Mouse (Mus musculus) kidney, embryonic 16.5 days (tissue): ENCODE results near the gene Sgk1. TPM values are rescaled to one million over a fixed set of nuclear protein-coding genes. Genes with fewer than 3 reads are reported as not detected.

Experiments
- ATAC-seq: fragments of 200-750 bp; cut with Nextera tagmentation; 2 replicates; pipeline ENCODE4 v1.8.0; 2017; ENCODE audit warnings: moderate TSS enrichment; ENCODE audit not compliant: low FRiP score, low TSS enrichment
- H3K27ac ChIP-seq: fragments of 300-500 bp; sonication (generic); 2 replicates; pipeline ENCODE4 v1.5.1; 2014; ENCODE audit warnings: low read length
- H3K27me3 ChIP-seq: fragments of 300-500 bp; sonication (generic); 2 replicates; pipeline ENCODE4 v1.6.1; 2014; ENCODE audit warnings: low read length, control low read depth, mixed read lengths; ENCODE audit not compliant: insufficient read depth
- H3K36me3 ChIP-seq: fragments of 300-500 bp; sonication (generic); 2 replicates; pipeline ENCODE4 v1.6.1; 2014; ENCODE audit warnings: low read length, control low read depth, mixed read lengths; ENCODE audit not compliant: insufficient read depth
- H3K4me1 ChIP-seq: fragments of 300-500 bp; sonication (generic); 2 replicates; pipeline ENCODE4 v1.6.1; 2014; ENCODE audit warnings: low read length, control low read depth, mixed read lengths; ENCODE audit not compliant: insufficient read depth
- H3K4me2 ChIP-seq: fragments of 300-500 bp; sonication (generic); replicated peaks from 2 replicates; pipeline ENCODE4 v1.6.1; 2014; ENCODE audit warnings: low read depth, low read length
- H3K4me3 ChIP-seq: fragments of 300-500 bp; sonication (generic); 2 replicates; pipeline ENCODE4 v1.5.1; 2014; ENCODE audit warnings: mild to moderate bottlenecking, low read length
- H3K9ac ChIP-seq: fragments of 300-500 bp; sonication (generic); replicated peaks from 2 replicates; pipeline ENCODE4 v1.6.1; 2014; ENCODE audit warnings: low read length
- H3K9me3 ChIP-seq: fragments of 300-500 bp; sonication (generic); 2 replicates; pipeline ENCODE4 v1.6.1; 2016; ENCODE audit warnings: low read length, control low read depth
- WGBS: fragments of 180-500 bp; shearing (Covaris S2); extraction: QIAGEN DNeasy Blood & Tissue Kit; methylation state at CpG from one replicate; pipeline ENCODE4 v1.1.7; 2014; 5-methylcytosine and 5-hydroxymethylcytosine counted together
- polyA plus RNA-seq: library from polyadenylated mRNA; unstranded; fragments of >200 nt; fragmentation: Nextera tagmentation; extraction: Ambion mirVana; gene quantifications from 2 replicates; pipeline ENCODE4 v1.2.1, GENCODE M21; 2015

Sgk1 gene
- polyA plus RNA-seq, result 93.0 and 105 TPM in 2 replicates

- H3K9me3 ChIP-seq, result no peaks in the 10 kb centered on the region
- 0 out of 2 replicates have a peak, but pooled peaks have one; percentile 46 for ATAC-seq
- H3K4me1 ChIP-seq, result peaks cover 25% of the 10 kb centered on the region
- no peaks in the 10 kb centered on the region for H3K36me3 ChIP-seq
- peak within 1 kb of the TSS; percentile 69 for H3K4me2 ChIP-seq
- H3K27ac ChIP-seq, result no peak within 1 kb of the TSS
- H3K4me3 ChIP-seq, result peak within 1 kb of the TSS; percentile 47
- H3K27me3 ChIP-seq, result peaks cover 22% of the 10 kb centered on the region
- 3% methylated on average over 36 of the region's 36 CpGs for WGBS
- H3K9ac ChIP-seq, result peak within 1 kb of the TSS; percentile 50; the same call in 1 of the 2 replicates
These were observed at the start of gene Sgk1 for GRCm38 (mm10) chr10:21882184-21883081. Gene Sgk1, plus strand, starts transcription at chr10:21882184.

- no peak overlapping the region for H3K4me3 ChIP-seq
- no peaks in the 10 kb centered on the region for H3K9me3 ChIP-seq
- H3K4me1 ChIP-seq, result peaks cover 6% of the 10 kb centered on the region; the same call in 1 of the 2 replicates
- ATAC-seq, result no peak
- no peaks in the 10 kb centered on the region for H3K36me3 ChIP-seq
- no peak overlapping the region for H3K27ac ChIP-seq
- H3K27me3 ChIP-seq, result no peaks in the 10 kb centered on the region
- H3K4me2 ChIP-seq, result no peak overlapping the region
- H3K9ac ChIP-seq, result no peak overlapping the region
- WGBS, result 82% methylated on average over 2 of the region's 2 CpGs
These were observed 49.7 kb upstream of the Sgk1 start for GRCm38 (mm10) chr10:21832282-21832681.

GRCm38 (mm10) chr10:21833757-21834156, 48.2 kb upstream of the Sgk1 start:
- no peak for ATAC-seq
- no peak overlapping the region for H3K9ac ChIP-seq
- H3K36me3 ChIP-seq, result no peaks in the 10 kb centered on the region
- H3K4me2 ChIP-seq, result no peak overlapping the region
- H3K27me3 ChIP-seq, result no peaks in the 10 kb centered on the region
- peaks cover 4% of the 10 kb centered on the region; the same call in 1 of the 2 replicates for H3K4me1 ChIP-seq
- 91% methylated on average over 3 of the region's 3 CpGs for WGBS
- no peaks in the 10 kb centered on the region for H3K9me3 ChIP-seq
- H3K4me3 ChIP-seq, result no peak overlapping the region
- no peak overlapping the region for H3K27ac ChIP-seq

- Histone ChIP-seq H3K27me3 (no peaks in the 10 kb centered on the region), H3K4me3 (no peak overlapping the region), H3K4me2 (no peak overlapping the region), H3K4me1 (no peaks in the 10 kb centered on the region), H3K27ac (no peak overlapping the region), H3K9me3 (no peaks in the 10 kb centered on the region), H3K9ac (no peak overlapping the region), H3K36me3 (no peaks in the 10 kb centered on the region)
- ATAC-seq, result no peak
- WGBS, result 39% methylated on average over 7 of the region's 7 CpGs
These were observed 46.9 kb upstream of the Sgk1 start for GRCm38 (mm10) chr10:21835077-21835476.

GRCm38 (mm10) chr10:21839248-21840155, 42.5 kb upstream of the Sgk1 start:
- no peak overlapping the region for H3K4me3 ChIP-seq
- H3K27ac ChIP-seq, result no peak overlapping the region
- H3K4me1 ChIP-seq, result no peaks in the 10 kb centered on the region
- ATAC-seq, result no peak
- H3K36me3 ChIP-seq, result no peaks in the 10 kb centered on the region
- no peaks in the 10 kb centered on the region for H3K27me3 ChIP-seq
- no peak overlapping the region for H3K9ac ChIP-seq
- H3K9me3 ChIP-seq, result no peaks in the 10 kb centered on the region
- H3K4me2 ChIP-seq, result no peak overlapping the region
- WGBS, result 78% methylated on average over 13 of the region's 13 CpGs

- no peak overlapping the region for H3K4me3 ChIP-seq
- no peaks in the 10 kb centered on the region for H3K4me1 ChIP-seq
- no peak overlapping the region for H3K27ac ChIP-seq
- H3K9me3 ChIP-seq, result no peaks in the 10 kb centered on the region
- H3K36me3 ChIP-seq, result no peaks in the 10 kb centered on the region
- ATAC-seq, result no peak
- H3K4me2 ChIP-seq, result no peak overlapping the region
- H3K9ac ChIP-seq, result no peak overlapping the region
- H3K27me3 ChIP-seq, result no peaks in the 10 kb centered on the region
- 82% methylated on average over 6 of the region's 6 CpGs for WGBS
These were observed 38.7 kb upstream of the Sgk1 start for GRCm38 (mm10) chr10:21843326-21843725.

- Histone ChIP-seq H3K36me3 (no peaks in the 10 kb centered on the region), H3K4me3 (no peak overlapping the region), H3K4me1 (no peaks in the 10 kb centered on the region), H3K9me3 (no peaks in the 10 kb centered on the region), H3K27ac (no peak overlapping the region), H3K27me3 (no peaks in the 10 kb centered on the region), H3K9ac (no peak overlapping the region), H3K4me2 (no peak overlapping the region)
- no peak for ATAC-seq
- WGBS, result 72% methylated on average over 8 of the region's 8 CpGs
These were observed 38.1 kb upstream of the Sgk1 start for GRCm38 (mm10) chr10:21843861-21844260.

GRCm38 (mm10) chr10:21844391-21844790, 37.6 kb upstream of the Sgk1 start:
- Histone ChIP-seq H3K9me3 (no peaks in the 10 kb centered on the region), H3K9ac (no peak overlapping the region), H3K4me3 (no peak overlapping the region), H3K27ac (no peak overlapping the region), H3K27me3 (no peaks in the 10 kb centered on the region), H3K4me2 (no peak overlapping the region), H3K36me3 (no peaks in the 10 kb centered on the region), H3K4me1 (no peaks in the 10 kb centered on the region; the same call in 1 of the 2 replicates)
- ATAC-seq, result no peak
- WGBS, result 79% methylated on average over 7 of the region's 7 CpGs

GRCm38 (mm10) chr10:21845601-21846282, 36.2 kb upstream of the Sgk1 start:
- H3K4me3 ChIP-seq, result no peak overlapping the region
- no peaks in the 10 kb centered on the region; the same call in 1 of the 2 replicates for H3K4me1 ChIP-seq
- H3K9me3 ChIP-seq, result no peaks in the 10 kb centered on the region
- no peaks in the 10 kb centered on the region for H3K36me3 ChIP-seq
- no peak overlapping the region for H3K9ac ChIP-seq
- WGBS, result 87% methylated on average over 10 of the region's 10 CpGs
- no peaks in the 10 kb centered on the region for H3K27me3 ChIP-seq
- ATAC-seq, result no peak
- no peak overlapping the region for H3K27ac ChIP-seq
- H3K4me2 ChIP-seq, result no peak overlapping the region
